Mouse (Mus musculus) liver, postnatal 0 days (tissue): Measurements from ENCODE around the gene Gpx7. TPM values are rescaled to one million over a fixed set of nuclear protein-coding genes. Genes with fewer than 3 reads are reported as not detected.
A peak's percentile ranks its signal among the peaks of the same experiment; 100 is the strongest.

ENCODE experiments used
- ATAC-seq: fragments of 200-750 bp; cut with Nextera tagmentation; 2 replicates; pipeline ENCODE4 v1.8.0; 2017; ENCODE audit warnings: mild to moderate bottlenecking, moderate library complexity
- DNase-seq: peaks from one replicate; pipeline ENCODE4 v3.0.0-alpha.2; 2016
- H3K27ac ChIP-seq: fragments of 300-500 bp; sonication (generic); 2 replicates; pipeline ENCODE4 v1.5.1; 2014; ENCODE audit warnings: antibody characterized with exemption, moderate library complexity, mild to moderate bottlenecking, low read depth
- H3K27me3 ChIP-seq: fragments of 300-500 bp; sonication (generic); 2 replicates; pipeline ENCODE4 v1.6.1; 2014; ENCODE audit warnings: low read length, control low read depth, mixed read lengths; ENCODE audit not compliant: insufficient read depth
- H3K36me3 ChIP-seq: fragments of 300-500 bp; sonication (generic); replicated peaks from 2 replicates; pipeline ENCODE4 v1.6.1; 2014; ENCODE audit warnings: mild to moderate bottlenecking, control low read depth, low read length, moderate library complexity, mixed read lengths; ENCODE audit not compliant: insufficient read depth
- H3K4me1 ChIP-seq: fragments of 300-500 bp; sonication (generic); 2 replicates; pipeline ENCODE4 v1.6.1; 2014; ENCODE audit warnings: antibody characterized with exemption, mild to moderate bottlenecking, control low read depth; ENCODE audit not compliant: insufficient read depth
- H3K4me2 ChIP-seq: fragments of 300-500 bp; sonication (generic); 2 replicates; pipeline ENCODE4 v1.6.1; 2014; ENCODE audit warnings: low read depth, mild to moderate bottlenecking, low read length, moderate library complexity, mixed read lengths
- H3K4me3 ChIP-seq: fragments of 300-500 bp; sonication (generic); 2 replicates; pipeline ENCODE4 v1.5.1; 2014; ENCODE audit warnings: low read depth, low read length
- H3K9ac ChIP-seq: fragments of 300-500 bp; sonication (generic); replicated peaks from 2 replicates; pipeline ENCODE4 v1.6.1; 2014; ENCODE audit warnings: mild to moderate bottlenecking, moderate library complexity
- H3K9me3 ChIP-seq: fragments of 300-500 bp; sonication (generic); 2 replicates; pipeline ENCODE4 v1.6.1; 2016; ENCODE audit warnings: mild to moderate bottlenecking, control low read depth, low read length, mixed read lengths
- CTCF ChIP-seq: sonication (generic); IDR thresholded peaks from 2 replicates; pipeline ENCODE4 v1.5.1; 2016; ENCODE audit warnings: antibody characterized with exemption, low read depth
- EP300 ChIP-seq: IDR thresholded peaks from 2 replicates; pipeline ENCODE4 v1.6.1; 2016; ENCODE audit warnings: antibody characterized with exemption, low read depth, mild to moderate bottlenecking
- WGBS: fragments of 180-500 bp; shearing (Covaris S2); extraction: QIAGEN DNeasy Blood & Tissue Kit; methylation state at CpG from one replicate; pipeline ENCODE4 v1.1.7; 2014; ENCODE audit not compliant: insufficient replicate concordance; 5-methylcytosine and 5-hydroxymethylcytosine counted together
- polyA plus RNA-seq: library from polyadenylated mRNA; unstranded; fragments of >200 nt; fragmentation: Nextera tagmentation; extraction: Ambion mirVana; gene quantifications from 2 replicates; pipeline ENCODE4 v1.2.1, GENCODE M21; 2015

The Gpx7 gene
- polyA plus RNA-seq, 1 experiment from 2014 or later: 15.6 TPM

GRCm38 (mm10) chr4:108386087-108386486 lies 20.7 kb downstream of the Gpx7 start:
- Histone ChIP-seq H3K4me1 (peaks cover 12% of the 10 kb centered on the region), H3K4me3 (no peak overlapping the region), H3K36me3 (no peaks in the 10 kb centered on the region), H3K4me2 (no peak overlapping the region), H3K27ac (no peak overlapping the region), H3K9ac (no peak overlapping the region), H3K27me3 (peaks cover 19% of the 10 kb centered on the region), H3K9me3 (no peaks in the 10 kb centered on the region)
- WGBS: 7% methylated on average over 1 of the region's 1 CpGs
- TF ChIP-seq CTCF (no peak), EP300 (no peak)
- ATAC-seq: no peak
- no peak for DNase-seq

- H3K9ac ChIP-seq: peak within 1 kb of the TSS; percentile 53; the same call in 1 of the 2 replicates
- TF ChIP-seq EP300 (no peak), CTCF (0 out of 2 replicates have a peak, but pooled peaks have one; percentile 9)
- DNase-seq (no peak), ATAC-seq (peak; percentile 27; the same call in 1 of the 2 replicates)
- H3K27ac ChIP-seq: no peak within 1 kb of the TSS
- peaks cover 19% of the 10 kb centered on the region for H3K27me3 ChIP-seq
- peak within 1 kb of the TSS; percentile 38 for H3K4me3 ChIP-seq
- H3K36me3 ChIP-seq: no peaks in the 10 kb centered on the region
- H3K4me1 ChIP-seq: peaks cover 7% of the 10 kb centered on the region
- H3K4me2 ChIP-seq: peak within 1 kb of the TSS; percentile 66
- WGBS: 3% methylated on average over 51 of the region's 55 CpGs
- H3K9me3 ChIP-seq: no peaks in the 10 kb centered on the region
Measured at GRCm38 (mm10) chr4:108383183-108383714, 23.5 kb downstream of the Gpx7 start, which contains the start of gene Shisal2a. TSS of gene Shisal2a (minus strand) at chr4:108383349.

DNA sequence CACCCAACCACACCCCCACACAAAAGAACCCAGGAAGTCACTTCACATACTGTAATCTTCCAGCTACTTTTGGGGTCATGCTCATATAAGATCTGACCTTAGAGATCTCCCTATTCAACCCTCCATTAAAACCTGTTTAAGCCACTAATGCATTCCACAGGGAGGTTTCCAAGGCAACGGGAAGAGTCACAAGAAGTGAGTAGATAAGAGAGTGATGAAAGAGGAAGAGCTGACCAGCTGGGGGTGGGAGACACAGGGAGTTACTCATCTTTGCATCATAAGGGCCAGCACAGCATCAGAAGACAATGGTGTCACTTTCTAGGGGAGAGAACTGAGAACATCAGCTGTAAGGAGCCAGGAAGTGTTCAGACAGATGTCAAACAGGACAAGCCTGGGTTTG lies 26.6 kb downstream of the Gpx7 start:
- 17% methylated on average over 1 of the region's 1 CpGs for WGBS
- H3K9me3 ChIP-seq: no peaks in the 10 kb centered on the region
- ATAC-seq (no peak), DNase-seq (no peak)
- TF ChIP-seq EP300 (no peak), CTCF (no peak)
- no peak overlapping the region for H3K9ac ChIP-seq
- H3K4me2 ChIP-seq: no peak overlapping the region
- peaks cover 3% of the 10 kb centered on the region for H3K4me1 ChIP-seq
- no peak overlapping the region for H3K27ac ChIP-seq
- H3K27me3 ChIP-seq: peaks cover 19% of the 10 kb centered on the region
- H3K36me3 ChIP-seq: no peaks in the 10 kb centered on the region
- H3K4me3 ChIP-seq: no peak overlapping the region

DNA sequence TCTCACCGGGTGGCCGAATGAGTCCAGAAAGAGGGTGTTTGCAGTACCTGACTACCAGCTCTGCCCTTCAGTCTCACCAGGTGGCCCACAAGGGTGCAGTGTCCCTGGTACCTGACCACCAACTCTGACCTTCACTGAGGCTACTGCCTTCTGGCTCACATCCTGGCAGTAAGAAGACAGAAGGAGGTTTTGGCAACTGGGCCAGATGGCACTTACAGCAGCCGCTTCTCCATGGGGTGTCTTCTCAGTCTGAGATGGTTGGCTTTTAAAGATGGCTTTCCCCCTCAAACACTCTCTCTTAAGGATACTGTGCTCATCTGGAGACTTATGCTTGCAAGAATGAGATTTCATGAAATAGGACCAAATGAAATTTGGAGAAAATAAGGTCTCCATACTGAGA lies 27.3 kb downstream of the Gpx7 start:
- Histone ChIP-seq H3K27me3 (peaks cover 19% of the 10 kb centered on the region), H3K4me2 (no peak overlapping the region), H3K9me3 (no peaks in the 10 kb centered on the region), H3K4me3 (no peak overlapping the region), H3K27ac (no peak overlapping the region), H3K9ac (no peak overlapping the region), H3K4me1 (peaks cover 3% of the 10 kb centered on the region), H3K36me3 (no peaks in the 10 kb centered on the region)
- TF ChIP-seq CTCF (no peak), EP300 (no peak)
- WGBS: 73% methylated on average over 3 of the region's 3 CpGs
- DNase-seq: no peak
- no peak for ATAC-seq

DNA sequence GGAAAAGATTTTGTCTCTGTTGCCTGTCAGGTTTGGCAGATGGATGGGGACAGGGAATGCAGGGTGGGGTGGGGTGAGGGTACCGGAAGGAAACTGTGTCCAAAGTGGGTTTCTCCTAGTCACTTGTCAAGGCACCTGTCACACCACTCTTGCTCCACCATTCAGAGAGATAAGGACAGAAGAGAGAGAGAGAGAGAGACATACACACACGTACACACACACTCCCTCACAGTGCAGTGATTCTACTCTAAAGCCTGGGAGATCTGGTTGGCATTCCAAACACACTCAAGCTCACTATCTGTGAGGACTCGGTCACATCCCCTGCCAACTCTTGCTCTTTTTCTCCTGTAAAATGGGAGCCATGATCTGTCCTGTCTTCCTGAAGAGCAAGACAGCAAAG lies 34.6 kb downstream of the Gpx7 start:
- 0 out of 2 replicates have a peak, but pooled peaks cover 2% of the 10 kb centered on the region for H3K4me1 ChIP-seq
- H3K27me3 ChIP-seq: no peaks in the 10 kb centered on the region
- H3K4me3 ChIP-seq: no peak overlapping the region
- TF ChIP-seq CTCF: no peak
- no peak for TF ChIP-seq EP300
- 58% methylated on average over 3 of the region's 3 CpGs for WGBS
- no peak overlapping the region for H3K4me2 ChIP-seq
- DNase-seq: no peak
- no peak overlapping the region for H3K9ac ChIP-seq
- no peaks in the 10 kb centered on the region for H3K36me3 ChIP-seq
- no peaks in the 10 kb centered on the region for H3K9me3 ChIP-seq
- no peak for ATAC-seq
- no peak overlapping the region for H3K27ac ChIP-seq

DNA sequence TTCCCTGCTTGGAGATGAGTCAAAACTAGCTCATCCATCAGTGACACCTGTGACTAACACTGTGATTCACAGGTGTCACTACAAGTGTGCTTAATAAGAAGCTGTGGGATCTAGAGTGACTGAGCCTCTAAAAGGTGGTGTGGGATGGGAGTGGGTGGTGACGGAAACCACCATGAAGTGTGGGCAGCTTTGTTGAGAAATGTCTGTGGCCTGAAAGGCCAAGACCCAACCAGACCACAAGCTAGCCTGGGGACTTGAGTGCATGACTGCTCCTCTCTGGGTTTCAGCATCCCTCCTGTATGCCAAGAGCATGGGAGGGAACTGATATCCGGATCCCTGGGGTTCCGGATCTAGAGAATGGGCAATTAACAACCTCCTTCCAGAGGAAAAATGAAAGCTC lies 35.3 kb downstream of the Gpx7 start:
- 0 out of 2 replicates have a peak, but pooled peaks cover 2% of the 10 kb centered on the region for H3K4me1 ChIP-seq
- H3K9ac ChIP-seq: no peak overlapping the region
- TF ChIP-seq EP300: no peak
- no peak for TF ChIP-seq CTCF
- H3K9me3 ChIP-seq: no peaks in the 10 kb centered on the region
- no peaks in the 10 kb centered on the region for H3K36me3 ChIP-seq
- H3K4me2 ChIP-seq: no peak overlapping the region
- DNase-seq (no peak), ATAC-seq (no peak)
- no peak overlapping the region for H3K27ac ChIP-seq
- H3K4me3 ChIP-seq: no peak overlapping the region
- H3K27me3 ChIP-seq: no peaks in the 10 kb centered on the region
- 70% methylated on average over 3 of the region's 3 CpGs for WGBS

- DNase-seq (no peak), ATAC-seq (no peak)
- Histone ChIP-seq H3K27ac (no peak overlapping the region), H3K27me3 (no peaks in the 10 kb centered on the region), H3K4me1 (0 out of 2 replicates have a peak, but pooled peaks cover 2% of the 10 kb centered on the region), H3K36me3 (no peaks in the 10 kb centered on the region), H3K4me3 (no peak overlapping the region), H3K9ac (no peak overlapping the region), H3K4me2 (no peak overlapping the region), H3K9me3 (no peaks in the 10 kb centered on the region)
- 33% methylated on average over 4 of the region's 4 CpGs for WGBS
- TF ChIP-seq CTCF (no peak), EP300 (no peak)
Measured at GRCm38 (mm10) chr4:108370409-108370808, 36.4 kb downstream of the Gpx7 start.
